Comparison of ENCODE assay signal across 21 mouse cellular contexts in genomic region chr17:84832346-84832745, GRCm38 (mm10).
"Had no signal": no experiment of that assay in that cellular context is flagged by ENCODE, and none has a peak within 500 bp of the region (broad histone marks: within the 10 kb centered on the region; RNA-seq: fewer than 3 reads in every experiment).

No protein-coding gene starts in this region.

- H3K27ac ChIP-seq: kidney, embryonic 15.5 days; limb, embryonic 12.5 days; limb, embryonic 15.5 days; liver, embryonic 14.5 days; macrophage; midbrain, embryonic 12.5 days; stomach, embryonic 15.5 days had no signal

- H3K36me3 ChIP-seq: kidney, embryonic 15.5 days; limb, embryonic 12.5 days; limb, embryonic 15.5 days; midbrain, embryonic 12.5 days; stomach, embryonic 15.5 days had no signal

- H3K9me3 ChIP-seq: kidney, embryonic 15.5 days; limb, embryonic 12.5 days; limb, embryonic 15.5 days; midbrain, embryonic 12.5 days; stomach, embryonic 15.5 days had no signal

- H3K4me2 ChIP-seq: kidney, embryonic 15.5 days; limb, embryonic 12.5 days; limb, embryonic 15.5 days; liver, embryonic 11.5 days; lung, embryonic 14.5 days; midbrain, embryonic 12.5 days; stomach, embryonic 15.5 days had no signal

- H3K27me3 ChIP-seq: kidney, embryonic 15.5 days; limb, embryonic 12.5 days; limb, embryonic 15.5 days; stomach, embryonic 15.5 days had no signal

- DNase-seq: kidney, adult 11 months; kidney, adult 8-10 months; kidney, postnatal 10 days; kidney, postnatal 36 days; layer of hippocampus, postnatal 36 days; left cerebral cortex, postnatal 4 days; liver, postnatal 0 days; lung, embryonic 14.5 days; right cerebral cortex, postnatal 25 days; spleen, adult 18-20 months; thymus, postnatal 25 days had no signal

- ATAC-seq: liver, postnatal 0 days; lung, postnatal 0 days; midbrain, embryonic 16.5 days had no signal

- H3K4me3 ChIP-seq: kidney, embryonic 15.5 days; limb, embryonic 12.5 days; limb, embryonic 15.5 days; midbrain, embryonic 12.5 days; stomach, embryonic 15.5 days had no signal

- H3K9ac ChIP-seq: kidney, embryonic 15.5 days; limb, embryonic 12.5 days; limb, embryonic 15.5 days; liver, embryonic 14.5 days; liver, postnatal 0 days; lung, embryonic 14.5 days; midbrain, embryonic 12.5 days; stomach, embryonic 15.5 days had no signal

- H3K4me1 ChIP-seq: limb, embryonic 12.5 days; limb, embryonic 15.5 days; midbrain, embryonic 12.5 days; stomach, embryonic 15.5 days had no signal
